Mouse (Mus musculus) retina, adult 2 months (tissue): ENCODE results near the gene Epb41l3.

Experiments used
- DNase-seq: peaks from one replicate; pipeline ENCODE4 v3.0.0-alpha.2; 2012; ENCODE audit warnings: low read depth, low spot score

Epb41l3 gene

DNA sequence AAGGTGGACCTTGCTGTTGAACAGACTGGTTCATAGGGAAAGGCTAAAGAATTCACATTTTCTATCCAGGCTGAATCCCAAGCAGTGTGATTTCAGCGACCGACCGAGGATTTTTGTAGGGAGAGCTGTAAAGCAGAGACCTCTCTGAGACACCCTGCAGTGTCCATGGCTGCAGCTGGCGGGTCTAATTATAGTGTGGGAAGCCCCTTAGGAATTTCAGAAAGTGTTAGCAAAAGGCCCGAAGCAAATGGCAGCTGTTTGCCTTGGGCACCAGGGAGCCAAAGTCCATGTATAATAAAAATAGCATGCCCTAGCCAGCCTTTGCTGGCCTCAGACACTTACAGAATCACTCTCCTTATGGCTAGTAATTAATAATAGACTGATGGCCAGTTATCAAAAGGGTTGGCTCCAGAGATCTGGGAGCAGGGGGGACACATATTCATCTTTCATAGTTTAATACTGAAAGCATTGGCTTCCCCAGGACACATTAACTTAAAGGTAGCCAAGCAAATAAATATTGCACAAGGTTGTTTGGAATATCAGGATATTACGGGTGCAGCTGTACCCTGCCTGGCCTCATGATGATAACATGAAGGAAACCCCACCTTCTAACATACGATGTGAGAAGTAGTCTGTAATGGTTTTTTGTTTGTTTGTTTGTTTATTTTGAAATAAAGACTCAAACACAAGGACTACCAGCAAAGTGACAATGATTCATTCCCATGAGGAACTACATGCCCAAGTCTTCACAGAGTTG is 106.3 kb downstream of the Epb41l3 start:
- no peak for DNase-seq

DNA sequence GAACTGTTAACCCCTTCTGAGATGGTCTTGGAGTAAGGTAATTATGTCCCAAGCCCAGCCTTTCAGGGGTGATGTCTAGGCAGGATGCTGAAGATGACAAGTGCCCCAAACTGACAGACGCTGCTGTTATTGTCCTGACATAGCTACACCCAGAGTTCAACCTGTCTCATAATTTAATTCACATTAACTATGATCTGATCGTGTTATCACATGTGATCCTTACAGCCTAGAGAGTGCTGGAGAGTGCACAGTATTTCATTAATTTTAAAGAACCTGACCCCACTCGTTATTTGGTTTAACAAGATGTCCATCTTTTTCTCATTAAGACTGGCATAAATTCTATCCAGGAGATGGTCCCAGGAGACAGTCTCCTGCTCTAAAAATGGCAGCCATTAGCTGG is 112.3 kb downstream of the Epb41l3 start:
- no peak for DNase-seq

DNA sequence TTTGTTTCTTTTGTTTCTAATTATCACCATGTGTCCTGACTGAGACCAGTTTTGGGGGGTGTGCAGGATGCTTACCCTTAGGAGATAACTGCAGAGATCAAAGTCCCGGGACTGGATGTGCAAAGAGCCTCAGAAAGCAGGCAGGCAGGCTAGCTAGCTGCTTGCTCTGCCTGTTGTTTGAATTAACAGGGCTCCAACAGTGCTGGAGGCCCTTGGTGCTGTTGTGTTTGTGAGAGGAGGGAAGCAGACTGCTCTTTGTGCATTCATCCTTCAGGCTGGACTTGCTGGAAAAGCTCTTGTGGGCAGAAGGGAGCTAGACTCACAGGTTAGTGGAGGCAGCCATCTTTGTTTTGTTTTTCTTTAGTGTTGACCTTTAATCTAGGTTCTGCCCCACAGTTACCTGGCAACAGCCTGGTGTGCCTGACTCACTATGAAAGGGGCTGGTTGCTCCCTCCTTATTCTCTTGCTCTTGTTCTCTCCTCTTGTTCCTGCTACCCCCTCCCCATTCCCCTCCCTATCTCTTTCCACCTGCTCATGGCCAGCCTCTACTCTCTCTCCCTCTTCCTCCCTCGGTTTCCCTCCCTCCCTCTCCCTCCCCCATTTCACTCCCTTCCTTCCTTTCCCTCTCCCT is 117.5 kb downstream of the Epb41l3 start:
- DNase-seq = no peak

GRCm38 (mm10) chr17:69194599-69194998 is 119.1 kb downstream of the Epb41l3 start:
- no peak for DNase-seq

DNA sequence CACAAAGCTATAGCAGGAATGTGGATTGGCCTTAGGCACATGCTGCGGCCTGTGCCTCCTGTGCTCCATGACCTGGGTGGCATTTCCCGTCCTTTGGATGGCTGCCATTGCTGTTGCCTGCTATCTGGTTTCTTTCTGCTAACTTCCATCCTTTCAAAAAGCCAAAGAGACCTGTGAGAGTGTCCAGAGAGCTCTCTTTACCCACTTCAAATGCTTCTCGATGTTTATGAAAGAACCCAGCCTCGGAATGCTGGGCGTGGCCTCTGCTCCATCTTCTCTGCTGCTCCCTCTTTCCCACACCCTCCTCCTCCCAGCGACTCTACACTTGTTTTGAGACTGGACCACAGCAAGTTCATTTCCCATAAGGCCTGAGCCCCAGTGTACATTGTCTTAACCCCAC is 120.3 kb downstream of the Epb41l3 start:
- no peak for DNase-seq

- DNase-seq = no peak
Measured at GRCm38 (mm10) chr17:69196656-69197055, 121.2 kb downstream of the Epb41l3 start.

DNA sequence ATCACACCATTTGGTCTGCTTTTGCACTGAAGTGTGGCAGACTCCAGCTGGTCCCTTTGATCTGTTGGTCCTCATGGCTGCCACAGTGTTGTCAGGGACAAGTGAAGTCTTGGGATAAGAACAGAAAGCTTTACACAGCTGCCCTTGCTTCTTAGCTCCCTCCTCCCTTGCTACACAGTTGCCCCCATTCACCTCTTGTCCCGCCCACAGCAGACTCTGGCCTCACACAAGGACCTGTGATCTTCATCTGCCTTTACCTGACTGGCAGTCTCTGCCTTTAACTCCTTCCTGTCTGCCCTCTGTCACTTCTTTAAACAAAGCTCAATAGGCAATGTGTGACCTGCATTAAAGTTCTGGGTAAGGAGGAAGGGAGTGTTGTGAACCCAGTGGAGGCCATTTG is 123.3 kb downstream of the Epb41l3 start:
- DNase-seq = no peak

GRCm38 (mm10) chr17:69199827-69200226 is 124.3 kb downstream of the Epb41l3 start:
- no peak for DNase-seq

GRCm38 (mm10) chr17:69200936-69201335 is 125.5 kb downstream of the Epb41l3 start:
- DNase-seq = no peak

DNA sequence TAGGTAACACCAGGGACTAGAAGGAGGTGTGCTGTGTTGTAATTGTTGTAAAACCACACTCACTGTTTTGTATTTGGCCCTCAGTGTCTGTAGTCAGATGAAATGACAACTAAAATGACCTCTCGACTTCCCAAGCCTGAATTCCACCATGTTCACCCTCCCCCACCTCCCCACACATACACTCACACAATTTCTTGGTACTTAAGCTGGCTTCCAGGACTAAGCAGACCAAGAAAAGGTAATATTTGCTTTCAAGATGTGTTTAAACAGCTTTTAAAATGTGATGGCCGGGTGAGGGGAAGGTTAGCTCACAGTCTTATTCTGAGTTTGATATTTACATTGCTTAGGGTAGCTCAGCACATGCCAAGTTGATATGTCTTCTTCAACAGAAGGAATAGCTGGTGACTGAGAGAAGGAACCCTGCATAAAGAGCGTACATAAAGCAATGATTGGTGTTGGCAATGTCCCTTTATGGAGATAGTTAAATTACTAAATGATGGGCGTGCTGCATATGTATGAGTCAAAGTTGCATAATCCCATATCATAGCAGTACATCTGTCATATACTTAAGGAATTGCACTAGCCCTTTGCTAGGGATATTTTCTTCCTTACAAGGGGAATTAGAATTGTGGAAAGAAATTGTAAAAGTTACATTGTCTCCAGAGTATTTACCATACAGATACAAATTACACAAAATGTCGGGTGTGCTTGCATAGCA is 130.0 kb downstream of the Epb41l3 start:
- no peak for DNase-seq

- no peak for DNase-seq
Measured at GRCm38 (mm10) chr17:69207562-69208312, 132.3 kb downstream of the Epb41l3 start.

- DNase-seq = no peak
Measured at GRCm38 (mm10) chr17:69211065-69211464, 135.6 kb downstream of the Epb41l3 start.

DNA sequence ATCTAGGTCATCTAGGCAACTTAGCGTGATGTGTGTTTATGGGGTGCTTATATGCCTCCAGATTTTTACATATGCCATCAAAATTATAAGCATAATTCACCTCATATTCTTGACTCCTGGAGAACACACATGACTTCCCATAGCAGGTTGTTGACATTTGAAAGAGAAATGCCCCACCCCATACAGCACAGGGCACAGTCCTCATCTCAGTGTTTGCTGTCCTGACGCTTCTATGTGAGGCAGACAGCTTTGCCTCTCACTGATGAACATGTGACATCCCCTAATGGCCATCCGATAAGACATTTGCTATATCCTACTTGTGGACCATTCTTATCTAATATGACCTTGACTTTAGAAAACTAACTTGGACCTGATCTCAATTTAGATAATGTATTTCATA is 140.6 kb downstream of the Epb41l3 start:
- DNase-seq = no peak

- DNase-seq = no peak
Measured at GRCm38 (mm10) chr17:69220849-69221248, 145.4 kb downstream of the Epb41l3 start.

GRCm38 (mm10) chr17:69221377-69221776 is 145.9 kb downstream of the Epb41l3 start:
- DNase-seq = no peak

DNA sequence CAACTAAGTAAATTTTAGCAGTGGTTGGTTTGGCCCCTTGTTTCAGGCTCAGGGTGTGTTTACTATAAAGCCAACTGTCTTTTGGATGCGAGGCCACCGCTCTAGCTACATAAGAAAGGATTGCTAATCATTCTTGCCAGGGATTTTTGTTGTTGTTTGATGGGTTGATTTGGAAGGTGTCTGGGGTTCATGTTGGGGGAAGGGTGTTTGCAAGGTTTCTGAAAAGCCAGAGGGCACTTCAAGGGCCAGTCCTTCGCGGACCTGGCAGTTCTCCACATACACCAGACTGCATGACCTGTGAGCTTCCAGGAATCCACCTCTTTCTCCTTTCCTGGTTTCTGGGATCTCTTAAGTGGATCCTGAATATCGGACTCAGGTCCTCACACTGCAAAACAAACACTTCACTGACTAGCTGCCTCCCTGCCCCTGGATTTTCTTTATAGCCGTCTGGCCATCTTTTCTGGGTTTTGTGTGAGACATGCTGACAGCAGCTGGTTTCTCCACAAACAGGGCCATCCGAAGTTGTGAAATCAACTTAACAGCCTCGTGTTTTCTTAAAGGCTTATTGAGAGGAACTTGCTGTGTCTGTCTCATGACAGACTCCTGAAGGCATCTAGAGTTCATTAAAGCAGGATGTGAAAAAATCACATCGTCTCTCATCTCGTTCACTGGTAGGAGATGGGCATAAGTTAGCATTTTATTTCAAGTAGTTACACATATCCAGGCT is 146.6 kb downstream of the Epb41l3 start:
- DNase-seq = no peak

- no peak for DNase-seq
Measured at GRCm38 (mm10) chr17:69225996-69226395, 150.5 kb downstream of the Epb41l3 start.

DNA sequence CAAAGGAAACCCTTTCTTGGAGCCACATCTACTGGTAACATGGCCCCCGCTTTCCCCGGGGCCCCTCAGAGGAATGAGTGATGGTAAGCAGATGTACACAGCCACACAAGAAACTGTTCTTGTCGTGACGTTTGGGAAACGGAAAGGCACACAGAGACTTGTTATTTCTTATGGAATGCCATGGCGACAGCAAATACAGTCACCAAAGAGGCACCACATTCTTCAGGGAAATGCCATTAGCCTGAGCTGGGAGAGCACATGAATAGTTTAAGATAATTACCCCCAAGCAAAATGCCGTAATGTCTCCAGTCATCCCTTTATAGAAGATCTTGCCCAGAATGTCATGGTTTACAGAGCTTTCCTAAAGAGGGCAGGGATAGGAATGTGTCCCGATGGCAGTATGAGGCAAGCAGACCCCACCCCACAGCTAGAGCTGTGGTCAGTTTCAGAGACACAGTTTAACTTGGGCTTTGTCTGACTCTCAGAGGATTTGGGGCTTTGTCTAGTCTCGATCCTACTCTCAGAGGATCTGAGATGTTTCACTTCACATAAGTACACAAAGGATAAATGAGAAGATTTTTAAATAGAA is 152.0 kb downstream of the Epb41l3 start:
- DNase-seq = no peak

- DNase-seq = no peak
Measured at GRCm38 (mm10) chr17:69229451-69229850, 154.0 kb downstream of the Epb41l3 start.

DNA sequence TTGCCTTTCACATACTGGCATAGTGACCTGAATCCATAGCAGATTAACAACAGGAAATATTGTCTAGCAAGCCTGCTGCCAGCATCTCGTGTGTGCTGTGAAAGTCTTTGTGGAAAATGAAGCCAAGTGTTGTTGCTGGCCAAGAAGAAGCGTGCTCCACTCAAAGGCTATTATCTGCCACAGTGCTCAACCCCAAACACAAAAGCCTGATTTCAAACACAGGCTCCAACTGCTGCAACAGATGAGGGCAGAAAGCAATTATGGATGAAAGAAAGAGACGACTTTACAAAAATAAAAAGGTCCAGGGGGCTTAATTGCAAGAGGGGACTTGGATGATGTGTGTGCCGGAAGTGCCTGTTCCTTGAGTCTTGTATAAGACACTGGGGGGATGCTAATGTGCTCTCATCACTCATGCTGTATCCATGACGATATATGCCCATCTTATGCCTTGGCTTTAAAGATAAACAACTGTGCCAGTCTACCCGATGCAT is 154.7 kb downstream of the Epb41l3 start:
- no peak for DNase-seq

DNA sequence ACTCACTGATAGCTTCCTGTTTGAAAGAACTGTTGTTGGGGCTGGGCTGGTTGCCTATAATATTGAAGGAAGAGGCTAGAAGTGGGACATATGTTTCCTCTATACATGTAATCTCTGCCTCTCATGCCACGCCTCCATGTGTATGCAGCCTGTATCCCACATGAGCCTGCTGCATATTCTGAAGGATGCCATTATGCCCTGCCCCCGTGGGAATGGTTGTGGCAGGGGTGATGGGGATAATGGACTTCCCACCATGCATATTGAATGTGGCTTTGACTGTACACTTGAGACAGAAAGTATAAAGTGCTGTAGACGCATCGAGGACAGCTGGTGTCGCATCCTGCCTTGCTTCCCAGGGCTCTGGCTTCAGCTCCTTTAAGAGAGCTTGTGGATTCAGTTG is 155.9 kb downstream of the Epb41l3 start:
- no peak for DNase-seq
